Mouse (Mus musculus): ENCODE measurements around the gene Gsta4. TPM values are rescaled to one million over a fixed set of nuclear protein-coding genes. Genes with fewer than 3 reads are reported as not detected.
A peak's percentile ranks its signal among the peaks of the same experiment; 100 is the strongest.

The Gsta4 gene
- polyA plus RNA-seq, 1 experiment from 2014 or later: 43.1 TPM

- no peaks in the 10 kb centered on the region for H3K27me3 ChIP-seq (replicated peaks; ENCODE audit: control insufficient read depth, insufficient read depth, low read length)
- no peak overlapping the region for H3K4me2 ChIP-seq (ENCODE audit: low read length)
- WGBS: 88% methylated on average over 3 of the region's 3 CpGs
- H3K9ac ChIP-seq (ENCODE audit: low read length): no peak overlapping the region
- DNase-seq (ENCODE audit: low spot score) (no peak), ATAC-seq (replicated peaks; ENCODE audit: low FRiP score, low TSS enrichment, low read depth) (no peak)
- H3K4me3 ChIP-seq (ENCODE audit: low read depth, low read length): no peak overlapping the region
- peaks cover 5% of the 10 kb centered on the region; the same call in 1 of the 2 replicates for H3K36me3 ChIP-seq (ENCODE audit: control insufficient read depth, insufficient read depth, low read length)
- H3K4me1 ChIP-seq (replicated peaks; ENCODE audit: control insufficient read depth, insufficient read depth, low read length): no peaks in the 10 kb centered on the region; the same call in 1 of the 2 replicates
- H3K27ac ChIP-seq (ENCODE audit: low read depth): no peak overlapping the region
- no peaks in the 10 kb centered on the region for H3K9me3 ChIP-seq (ENCODE audit: control insufficient read depth, low read length)
Observed at GRCm38 (mm10) chr9:78210079-78210478, 27.5 kb downstream of the Gsta4 start.

GRCm38 (mm10) chr9:78210821-78211220 is 28.2 kb downstream of the Gsta4 start:
- DNase-seq (ENCODE audit: low spot score) (no peak), ATAC-seq (replicated peaks; ENCODE audit: low FRiP score, low TSS enrichment, low read depth) (no peak)
- Histone ChIP-seq H3K27me3 (replicated peaks; ENCODE audit: control insufficient read depth, insufficient read depth, low read length) (no peaks in the 10 kb centered on the region), H3K4me3 (ENCODE audit: low read depth, low read length) (no peak overlapping the region), H3K4me2 (ENCODE audit: low read length) (no peak overlapping the region), H3K27ac (ENCODE audit: low read depth) (no peak overlapping the region), H3K9ac (ENCODE audit: low read length) (no peak overlapping the region), H3K4me1 (replicated peaks; ENCODE audit: control insufficient read depth, insufficient read depth, low read length) (no peaks in the 10 kb centered on the region; the same call in 1 of the 2 replicates), H3K36me3 (ENCODE audit: control insufficient read depth, insufficient read depth, low read length) (peaks cover 5% of the 10 kb centered on the region; the same call in 1 of the 2 replicates), H3K9me3 (ENCODE audit: control insufficient read depth, low read length) (no peaks in the 10 kb centered on the region)
- 93% methylated on average over 2 of the region's 2 CpGs for WGBS

GRCm38 (mm10) chr9:78211521-78211920 is 28.9 kb downstream of the Gsta4 start:
- no peak for DNase-seq (ENCODE audit: low spot score)

GRCm38 (mm10) chr9:78212341-78213049 is 29.9 kb downstream of the Gsta4 start:
- Histone ChIP-seq H3K36me3 (ENCODE audit: control insufficient read depth, insufficient read depth, low read length) (peaks cover 5% of the 10 kb centered on the region; the same call in 1 of the 2 replicates), H3K4me2 (ENCODE audit: low read length) (no peak overlapping the region), H3K4me1 (replicated peaks; ENCODE audit: control insufficient read depth, insufficient read depth, low read length) (no peaks in the 10 kb centered on the region; the same call in 1 of the 2 replicates), H3K27me3 (replicated peaks; ENCODE audit: control insufficient read depth, insufficient read depth, low read length) (no peaks in the 10 kb centered on the region), H3K4me3 (ENCODE audit: low read depth, low read length) (no peak overlapping the region), H3K27ac (ENCODE audit: low read depth) (peak overlapping the region; percentile 38; the same call in 1 of the 2 replicates), H3K9ac (ENCODE audit: low read length) (no peak overlapping the region), H3K9me3 (ENCODE audit: control insufficient read depth, low read length) (no peaks in the 10 kb centered on the region)
- DNase-seq (ENCODE audit: low spot score) (peak; percentile 62), ATAC-seq (replicated peaks; ENCODE audit: low FRiP score, low TSS enrichment, low read depth) (peak; percentile 74)
- WGBS: 56% methylated on average over 7 of the region's 7 CpGs

More at GRCm38 (mm10) chr9:78211521-78211920, 28.9 kb downstream of the Gsta4 start:
- no peaks in the 10 kb centered on the region; the same call in 1 of the 2 replicates for H3K4me1 ChIP-seq (replicated peaks; ENCODE audit: control insufficient read depth, insufficient read depth, low read length)
- no peak for ATAC-seq (replicated peaks; ENCODE audit: low FRiP score, low TSS enrichment, low read depth)
- H3K9me3 ChIP-seq (ENCODE audit: control insufficient read depth, low read length): no peaks in the 10 kb centered on the region
- H3K9ac ChIP-seq (ENCODE audit: low read length): no peak overlapping the region
- H3K4me3 ChIP-seq (ENCODE audit: low read depth, low read length): no peak overlapping the region
- no peaks in the 10 kb centered on the region for H3K27me3 ChIP-seq (replicated peaks; ENCODE audit: control insufficient read depth, insufficient read depth, low read length)
- peaks cover 5% of the 10 kb centered on the region; the same call in 1 of the 2 replicates for H3K36me3 ChIP-seq (ENCODE audit: control insufficient read depth, insufficient read depth, low read length)
- WGBS: 90% methylated on average over 3 of the region's 3 CpGs
- no peak overlapping the region for H3K27ac ChIP-seq (ENCODE audit: low read depth)
- no peak overlapping the region for H3K4me2 ChIP-seq (ENCODE audit: low read length)

- no peaks in the 10 kb centered on the region for H3K9me3 ChIP-seq (ENCODE audit: control insufficient read depth, low read length)
- ATAC-seq (replicated peaks; ENCODE audit: low FRiP score, low TSS enrichment, low read depth) (no peak; the same call in 1 of the 2 replicates), DNase-seq (ENCODE audit: low spot score) (no peak)
- 65% methylated on average over 4 of the region's 4 CpGs for WGBS
- H3K4me3 ChIP-seq (ENCODE audit: low read depth, low read length): no peak overlapping the region
- H3K27me3 ChIP-seq (replicated peaks; ENCODE audit: control insufficient read depth, insufficient read depth, low read length): no peaks in the 10 kb centered on the region
- H3K27ac ChIP-seq (ENCODE audit: low read depth): no peak overlapping the region
- H3K36me3 ChIP-seq (ENCODE audit: control insufficient read depth, insufficient read depth, low read length): no peaks in the 10 kb centered on the region
- H3K9ac ChIP-seq (ENCODE audit: low read length): no peak overlapping the region
- H3K4me2 ChIP-seq (ENCODE audit: low read length): no peak overlapping the region
- no peaks in the 10 kb centered on the region; the same call in 1 of the 2 replicates for H3K4me1 ChIP-seq (replicated peaks; ENCODE audit: control insufficient read depth, insufficient read depth, low read length)
Observed at GRCm38 (mm10) chr9:78217074-78217473, 34.5 kb downstream of the Gsta4 start.

- H3K36me3 ChIP-seq (ENCODE audit: control insufficient read depth, insufficient read depth, low read length): no peaks in the 10 kb centered on the region
- ATAC-seq (replicated peaks; ENCODE audit: low FRiP score, low TSS enrichment, low read depth): no peak
- 65% methylated on average over 8 of the region's 8 CpGs for WGBS
Observed at GRCm38 (mm10) chr9:78222616-78223015, 40.0 kb downstream of the Gsta4 start.

GRCm38 (mm10) chr9:78223221-78223902 is 40.8 kb downstream of the Gsta4 start:
- Histone ChIP-seq H3K4me2 (ENCODE audit: low read length) (no peak overlapping the region), H3K9ac (ENCODE audit: low read length) (no peak overlapping the region), H3K4me1 (replicated peaks; ENCODE audit: control insufficient read depth, insufficient read depth, low read length) (no peaks in the 10 kb centered on the region; the same call in 1 of the 2 replicates), H3K4me3 (ENCODE audit: low read depth, low read length) (no peak overlapping the region), H3K27me3 (replicated peaks; ENCODE audit: control insufficient read depth, insufficient read depth, low read length) (no peaks in the 10 kb centered on the region), H3K36me3 (ENCODE audit: control insufficient read depth, insufficient read depth, low read length) (no peaks in the 10 kb centered on the region), H3K27ac (ENCODE audit: low read depth) (no peak overlapping the region), H3K9me3 (ENCODE audit: control insufficient read depth, low read length) (no peaks in the 10 kb centered on the region)
- ATAC-seq (replicated peaks; ENCODE audit: low FRiP score, low TSS enrichment, low read depth): no peak
- 71% methylated on average over 10 of the region's 10 CpGs for WGBS
- DNase-seq (ENCODE audit: low spot score): peak; percentile 52

More at GRCm38 (mm10) chr9:78222616-78223015, 40.0 kb downstream of the Gsta4 start:
- Histone ChIP-seq H3K9ac (ENCODE audit: low read length) (no peak overlapping the region), H3K4me2 (ENCODE audit: low read length) (no peak overlapping the region), H3K27me3 (replicated peaks; ENCODE audit: control insufficient read depth, insufficient read depth, low read length) (no peaks in the 10 kb centered on the region), H3K9me3 (ENCODE audit: control insufficient read depth, low read length) (no peaks in the 10 kb centered on the region), H3K4me1 (replicated peaks; ENCODE audit: control insufficient read depth, insufficient read depth, low read length) (no peaks in the 10 kb centered on the region; the same call in 1 of the 2 replicates), H3K4me3 (ENCODE audit: low read depth, low read length) (no peak overlapping the region), H3K27ac (ENCODE audit: low read depth) (no peak overlapping the region)
- DNase-seq (ENCODE audit: low spot score): no peak

- no peak overlapping the region for H3K4me3 ChIP-seq (ENCODE audit: low read depth, low read length)
- no peak overlapping the region for H3K4me2 ChIP-seq (ENCODE audit: low read length)
- no peaks in the 10 kb centered on the region for H3K9me3 ChIP-seq (ENCODE audit: control insufficient read depth, low read length)
- no peaks in the 10 kb centered on the region for H3K27me3 ChIP-seq (replicated peaks; ENCODE audit: control insufficient read depth, insufficient read depth, low read length)
- no peak overlapping the region for H3K9ac ChIP-seq (ENCODE audit: low read length)
- H3K27ac ChIP-seq (ENCODE audit: low read depth): no peak overlapping the region
- 89% methylated on average over 2 of the region's 2 CpGs for WGBS
- no peak for ATAC-seq (replicated peaks; ENCODE audit: low FRiP score, low TSS enrichment, low read depth)
- no peaks in the 10 kb centered on the region; the same call in 1 of the 2 replicates for H3K4me1 ChIP-seq (replicated peaks; ENCODE audit: control insufficient read depth, insufficient read depth, low read length)
- no peaks in the 10 kb centered on the region for H3K36me3 ChIP-seq (ENCODE audit: control insufficient read depth, insufficient read depth, low read length)
- peak; percentile 48 for DNase-seq (ENCODE audit: low spot score)
Observed at GRCm38 (mm10) chr9:78224418-78224817, 41.8 kb downstream of the Gsta4 start.

All from intestine, embryonic 14.5 days (tissue).